Mouse (Mus musculus) inflammation-experienced regulatory T-cells (primary cell): Measurements from ENCODE around the gene Csnk1e. TPM values are rescaled to one million over a fixed set of nuclear protein-coding genes. Genes with fewer than 3 reads are reported as not detected.

ENCODE experiments used
- polyA plus RNA-seq, 2 experiments: library from polyadenylated mRNA; unstranded; fragments of 100-300 nt; shearing (Covaris generic); gene quantifications; one replicate each; pipeline ENCODE4 v1.2.1; 2017

The Csnk1e gene
- 10 to 100 TPM; 20.4 to 23.3 TPM for polyA plus RNA-seq

DNA sequence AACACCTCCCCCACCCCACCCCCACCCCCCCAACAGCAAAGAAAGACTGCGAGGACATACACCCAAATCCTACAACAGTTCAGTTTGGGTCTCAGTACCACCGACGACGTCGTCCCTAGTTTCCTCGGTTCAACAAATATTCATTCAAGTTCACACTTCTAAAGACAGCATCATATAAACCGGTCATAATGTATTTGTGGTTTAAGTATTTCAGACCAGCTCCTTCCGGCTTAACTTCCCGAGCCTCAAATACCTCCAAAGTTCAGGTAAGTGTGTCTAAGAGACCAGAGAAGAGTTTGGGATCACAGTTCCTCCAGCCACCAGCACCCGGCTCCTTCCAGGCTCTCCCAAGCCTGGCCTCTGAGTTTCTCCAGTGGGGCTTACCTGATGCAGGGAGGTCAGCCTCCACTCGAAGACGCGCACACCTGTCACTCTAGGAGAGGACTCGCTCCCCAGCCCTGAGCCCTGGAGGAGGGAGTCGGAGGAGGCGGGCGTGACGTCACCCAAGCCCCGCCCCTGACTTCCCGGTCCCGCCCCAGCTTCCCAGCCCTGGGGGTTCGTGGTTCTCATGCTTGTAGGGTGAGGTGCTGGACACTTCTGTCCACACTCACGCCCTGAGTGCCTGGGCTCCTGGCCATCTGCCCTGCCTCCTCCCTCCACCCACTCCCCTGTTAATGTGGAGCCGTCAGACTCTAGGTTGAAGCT, at the start of gene Csnk1e:
Gene Csnk1e (minus strand): TSS at position 461 of the 705 bp plus-strand sequence.

GRCm38 (mm10) chr15:79504707-79505452, 49.5 kb upstream of the Csnk1e start, which contains the start of gene Kcnj4:
TSS of gene Kcnj4 (minus strand) at chr15:79505241.

GRCm38 (mm10) chr15:79402836-79403762, 52.3 kb downstream of the Csnk1e start, which contains the start of gene Tmem184b:
TSS of gene Tmem184b (minus strand) at chr15:79403569.

Other genes starting within 250 kb of the Csnk1e start
- gene Pick1, start 226.4 kb downstream of the Csnk1e start, polyA plus RNA-seq: 10 to 100 TPM; 34.2 to 40.0 TPM
- gene Gm49486, start 226.2 kb downstream of the Csnk1e start, polyA plus RNA-seq: under 1 TPM; 0.12 to 0.23 TPM
- under 1 TPM; 0.16 to 0.86 TPM for gene Slc16a8, start 200.8 kb downstream of the Csnk1e start, polyA plus RNA-seq
- 1 to 10 TPM; 1.3 to 3.7 TPM for gene Baiap2l2, start 170.0 kb downstream of the Csnk1e start, polyA plus RNA-seq
- 10 to 100 TPM; 13.3 to 19.2 TPM for gene Pla2g6, start 127.2 kb downstream of the Csnk1e start, polyA plus RNA-seq
- gene Maff, start 108.9 kb downstream of the Csnk1e start, polyA plus RNA-seq: 1 to 10 TPM in 1 of 2 experiments, under 1 TPM in 1; 0.87 to 1.5 TPM
- gene Tmem184b, start 52.0 kb downstream of the Csnk1e start, polyA plus RNA-seq: 10 to 100 TPM; 39.3 to 62.0 TPM
- under 1 TPM in 1 of 2 experiments, not detected in 1; 0.34 TPM for gene Kcnj4, start 49.7 kb upstream of the Csnk1e start, polyA plus RNA-seq
- gene Kdelr3, start 60.8 kb upstream of the Csnk1e start, polyA plus RNA-seq: under 1 TPM in 1 of 2 experiments, not detected in 1; 0.95 TPM
- 10 to 100 TPM; 37.2 to 40.4 TPM for gene Ddx17, start 91.2 kb upstream of the Csnk1e start, polyA plus RNA-seq
- under 1 TPM in 1 of 2 experiments, not detected in 1; 0.29 TPM for gene Dmc1, start 149.5 kb upstream of the Csnk1e start, polyA plus RNA-seq
- 1 to 10 TPM in 1 of 2 experiments, under 1 TPM in 1; 0.48 to 3.5 TPM for gene Fam227a, start 203.4 kb upstream of the Csnk1e start, polyA plus RNA-seq
- gene Cby1, start 203.6 kb upstream of the Csnk1e start, polyA plus RNA-seq: 10 to 100 TPM; 15.7 to 20.6 TPM
- 100 to 1,000 TPM; 195 to 206 TPM for gene Tomm22, start 215.3 kb upstream of the Csnk1e start, polyA plus RNA-seq
- gene Josd1, start 232.4 kb upstream of the Csnk1e start, polyA plus RNA-seq: 10 to 100 TPM; 27.7 to 29.4 TPM
- 100 to 1,000 TPM; 101 to 125 TPM for gene Gtpbp1, start 235.3 kb upstream of the Csnk1e start, polyA plus RNA-seq